Mouse (Mus musculus) brain, adult 2 months (tissue): ENCODE data around the gene Idua.

ENCODE experiments used
- DNase-seq: peaks from one replicate; pipeline ENCODE4 v3.0.0; 2011; ENCODE audit warnings: low read depth, low spot score

The Idua gene

GRCm38 (mm10) chr5:108719761-108720160 lies 59.6 kb downstream of the Idua start:
- DNase-seq = no peak

DNA sequence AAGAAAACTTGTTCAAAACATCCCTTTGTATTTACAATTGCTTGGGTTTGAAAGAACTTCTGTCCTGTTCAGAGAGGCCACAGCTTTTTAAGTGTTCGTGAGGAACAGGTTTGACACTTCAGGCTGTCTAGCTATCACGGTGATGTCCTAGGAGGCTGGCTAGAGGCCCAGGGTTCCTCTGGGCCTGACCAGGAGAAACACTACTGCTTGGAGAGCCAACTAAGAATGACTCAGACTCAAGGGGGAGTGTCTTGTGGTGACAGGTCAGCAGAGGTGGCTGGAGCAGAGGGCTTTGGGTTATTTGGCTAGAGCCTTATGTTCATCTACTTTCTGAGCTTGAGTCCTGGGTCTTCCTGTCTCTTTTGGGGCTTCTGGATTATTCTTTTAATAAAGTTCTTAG lies 63.9 kb downstream of the Idua start:
- no peak for DNase-seq

GRCm38 (mm10) chr5:108726557-108727248 lies 66.6 kb downstream of the Idua start:
- peak; percentile 88 for DNase-seq

DNA sequence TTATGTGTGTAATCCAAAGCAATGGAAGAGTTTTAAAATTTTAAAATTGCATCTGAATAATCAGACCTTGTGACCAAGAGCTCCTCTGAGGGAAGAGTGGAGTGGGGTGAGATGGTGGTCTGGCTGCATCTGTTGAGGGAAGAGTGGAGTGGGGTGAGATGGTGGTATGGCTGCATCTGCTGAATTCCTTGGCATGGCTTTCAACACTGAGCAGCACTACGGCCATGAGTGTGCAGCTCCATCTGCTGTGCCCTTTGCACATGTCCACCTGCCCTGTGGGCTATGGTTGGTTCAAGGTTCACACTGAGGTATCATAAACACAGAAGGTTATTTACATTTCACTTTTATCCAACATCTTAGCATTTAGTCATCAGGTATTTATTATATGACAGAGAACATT lies 67.3 kb downstream of the Idua start:
- DNase-seq = no peak
